Mouse (Mus musculus) heart, adult 18-20 months (tissue): ENCODE measurements around the gene Dab2ip. TPM values are rescaled to one million over a fixed set of nuclear protein-coding genes. Genes with fewer than 3 reads are reported as not detected.

Experiments
- DNase-seq, 2 experiments: peaks; one replicate each; pipeline ENCODE4 v3.0.0; 2021 to 2022; ENCODE audit warnings: mixed read lengths in 1 of 2
- total RNA-seq, 2 experiments: library from RNA; stranded (reverse); gene quantifications; 2 replicates each; pipeline ENCODE4 v1.2.3; 2021

Gene Dab2ip
- total RNA-seq, 2 experiments from 2014 or later: 42.4 to 44.1 TPM

DNA sequence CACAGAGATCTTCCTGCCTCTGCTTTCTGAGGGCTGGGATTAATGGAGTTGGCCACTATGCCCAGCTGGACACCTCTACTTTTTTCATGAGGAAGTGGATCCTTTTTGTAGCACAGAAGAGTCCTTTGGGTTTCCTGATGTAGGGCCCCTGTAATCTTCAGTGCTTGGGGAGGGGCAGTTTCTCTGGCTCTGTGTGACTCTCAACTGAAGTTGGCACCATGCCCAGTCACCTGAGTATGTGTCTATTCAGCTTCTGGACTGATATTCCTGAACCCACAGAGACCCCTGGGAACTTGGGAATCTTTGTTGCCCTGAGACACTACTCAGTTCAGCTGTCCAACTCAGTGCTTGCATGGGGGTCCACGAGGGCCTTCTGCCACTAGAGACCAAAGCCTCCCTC, 37.0 kb downstream of the Dab2ip start:
- DNase-seq: peak in 1 of 2 experiments; percentile 27

DNA sequence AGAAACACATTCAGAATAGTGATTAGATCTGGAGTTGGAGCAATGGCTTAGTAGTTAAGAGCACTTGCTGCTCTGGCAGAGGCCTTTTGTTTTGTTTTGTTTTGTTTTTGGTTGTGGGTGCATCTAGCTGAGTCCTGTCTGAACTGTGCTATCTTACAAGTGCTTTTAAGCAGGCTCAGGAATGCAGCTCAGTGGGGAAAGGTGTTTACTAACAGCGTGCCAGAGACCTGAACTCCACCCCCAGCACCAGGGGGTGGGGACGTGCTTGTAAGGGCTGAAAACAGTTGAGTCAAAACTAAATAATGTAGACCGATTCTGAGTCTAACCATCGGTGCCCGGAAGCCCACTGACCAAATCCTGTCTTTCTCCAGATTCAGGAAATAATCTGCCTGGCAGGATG, 37.7 kb downstream of the Dab2ip start:
- DNase-seq: peak in 1 of 2 experiments; percentile 22

DNA sequence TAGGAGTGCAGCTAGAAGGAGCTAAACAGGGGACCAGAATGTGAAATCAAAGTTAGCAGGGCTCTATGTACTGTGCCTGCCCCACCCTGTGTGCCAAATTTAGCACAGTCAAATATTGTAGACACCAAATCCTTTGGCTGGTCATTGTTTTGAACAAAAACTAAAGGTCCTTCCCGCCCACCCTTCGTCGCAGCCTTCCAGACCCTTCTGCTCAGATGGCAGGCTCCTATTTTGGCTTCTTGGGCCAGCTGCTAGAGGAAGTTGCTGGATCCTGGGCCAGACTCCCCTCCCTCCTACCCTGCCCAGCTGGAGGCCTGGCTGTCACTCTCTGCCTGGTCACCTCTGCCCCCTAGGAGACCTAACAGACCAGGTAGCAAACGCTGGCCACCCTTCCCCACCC, 38.7 kb downstream of the Dab2ip start:
- DNase-seq: peak; percentile 33 to 56

DNA sequence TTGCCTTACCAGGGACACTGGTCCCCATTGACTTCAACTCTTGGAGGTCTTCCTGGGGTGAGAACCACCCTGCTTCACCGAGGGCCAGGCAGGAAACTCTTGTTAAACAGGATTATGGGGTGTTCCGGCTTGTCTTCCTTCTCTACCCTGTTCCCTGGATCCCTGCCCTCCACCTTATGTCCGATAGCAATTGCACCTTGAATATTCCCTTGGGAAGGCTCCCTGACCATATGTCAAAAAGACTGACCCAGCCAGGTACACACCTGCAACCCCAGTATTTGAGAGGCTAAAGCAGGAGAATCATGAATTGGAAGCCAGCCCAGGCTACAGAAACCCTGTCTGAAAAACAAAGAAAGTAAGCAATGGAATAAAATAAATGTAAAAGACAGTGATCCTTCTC, 40.8 kb downstream of the Dab2ip start:
- DNase-seq: peak in 1 of 2 experiments; percentile 6

DNA sequence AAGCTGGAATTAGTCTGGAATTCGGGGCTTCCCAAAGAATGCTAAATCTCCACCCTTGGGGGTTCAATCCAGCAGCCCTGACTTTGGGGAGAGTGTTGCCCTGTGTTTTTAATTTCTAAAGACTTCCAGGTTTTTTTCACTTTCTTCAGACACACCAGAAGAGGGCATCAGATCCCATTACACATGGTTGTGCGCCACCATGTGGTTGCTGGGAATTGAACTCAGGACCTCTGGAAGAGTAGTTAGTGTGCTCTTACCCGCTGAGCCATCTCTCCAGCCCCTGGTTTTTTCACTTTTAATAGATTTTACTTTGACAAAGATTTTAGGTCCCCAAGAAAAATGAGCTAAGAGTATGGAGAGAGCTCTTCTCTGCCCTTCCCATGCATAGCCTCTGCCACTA, 43.6 kb downstream of the Dab2ip start:
- DNase-seq: no peak

DNA sequence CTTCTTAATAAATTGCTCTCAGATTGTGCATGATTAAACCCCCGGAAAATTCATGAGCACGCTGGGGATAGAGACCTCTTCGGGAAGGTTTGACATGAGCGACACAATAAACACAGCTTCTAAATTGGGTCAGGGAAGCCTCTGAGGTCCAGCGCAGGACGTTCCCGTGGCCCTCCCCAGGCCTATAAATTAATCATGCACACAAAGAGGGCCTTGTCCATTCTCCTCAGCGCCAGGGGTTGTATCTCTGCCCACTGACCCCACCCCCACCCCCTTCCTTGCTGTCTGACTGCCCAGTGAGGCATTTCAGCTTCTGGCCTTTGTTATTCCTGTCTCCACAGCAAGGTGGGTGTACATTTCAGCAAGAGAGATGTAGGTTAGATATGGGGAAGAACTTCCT, 49.4 kb downstream of the Dab2ip start:
- no peak for DNase-seq

DNA sequence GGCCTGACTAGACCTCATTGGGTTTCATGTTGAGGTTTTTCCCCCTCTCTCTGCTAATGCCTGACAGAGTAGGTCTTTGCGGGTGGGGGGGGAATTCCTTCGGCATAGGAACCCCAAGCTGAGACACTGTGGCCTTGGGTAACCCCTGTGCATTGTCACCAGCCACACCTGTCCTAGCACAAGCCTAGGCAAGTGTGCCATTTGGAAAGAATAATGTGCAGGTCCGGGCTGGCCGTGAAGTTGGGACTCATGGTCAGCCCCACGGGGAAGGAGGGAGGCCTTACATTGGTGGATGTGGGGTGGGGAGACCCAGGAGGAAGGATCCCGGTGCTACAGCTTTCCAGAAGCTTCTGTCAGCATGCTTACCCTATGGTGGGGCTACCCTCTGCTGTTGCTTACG, 50.8 kb downstream of the Dab2ip start:
- no peak for DNase-seq

DNA sequence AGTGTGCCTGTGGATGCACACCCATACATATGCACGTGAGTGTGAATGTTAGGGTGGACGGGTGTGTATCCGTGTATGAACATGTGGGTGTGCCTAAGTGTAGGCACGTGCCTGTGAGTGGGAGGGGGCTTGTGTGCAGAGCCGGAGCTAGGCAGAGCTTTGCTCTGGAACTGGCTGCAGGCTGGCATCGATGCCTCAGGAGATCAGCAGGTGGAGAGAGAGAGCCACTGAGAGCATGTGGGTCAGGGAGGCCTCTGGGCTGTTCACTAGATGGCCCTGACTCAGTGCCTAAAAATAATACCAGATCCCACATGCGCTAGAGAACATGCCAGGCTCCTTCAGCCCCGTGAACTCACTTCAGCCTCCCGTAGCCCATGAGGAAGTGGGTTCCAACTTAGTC, 51.3 kb downstream of the Dab2ip start:
- peak; percentile 70 to 77 for DNase-seq

DNA sequence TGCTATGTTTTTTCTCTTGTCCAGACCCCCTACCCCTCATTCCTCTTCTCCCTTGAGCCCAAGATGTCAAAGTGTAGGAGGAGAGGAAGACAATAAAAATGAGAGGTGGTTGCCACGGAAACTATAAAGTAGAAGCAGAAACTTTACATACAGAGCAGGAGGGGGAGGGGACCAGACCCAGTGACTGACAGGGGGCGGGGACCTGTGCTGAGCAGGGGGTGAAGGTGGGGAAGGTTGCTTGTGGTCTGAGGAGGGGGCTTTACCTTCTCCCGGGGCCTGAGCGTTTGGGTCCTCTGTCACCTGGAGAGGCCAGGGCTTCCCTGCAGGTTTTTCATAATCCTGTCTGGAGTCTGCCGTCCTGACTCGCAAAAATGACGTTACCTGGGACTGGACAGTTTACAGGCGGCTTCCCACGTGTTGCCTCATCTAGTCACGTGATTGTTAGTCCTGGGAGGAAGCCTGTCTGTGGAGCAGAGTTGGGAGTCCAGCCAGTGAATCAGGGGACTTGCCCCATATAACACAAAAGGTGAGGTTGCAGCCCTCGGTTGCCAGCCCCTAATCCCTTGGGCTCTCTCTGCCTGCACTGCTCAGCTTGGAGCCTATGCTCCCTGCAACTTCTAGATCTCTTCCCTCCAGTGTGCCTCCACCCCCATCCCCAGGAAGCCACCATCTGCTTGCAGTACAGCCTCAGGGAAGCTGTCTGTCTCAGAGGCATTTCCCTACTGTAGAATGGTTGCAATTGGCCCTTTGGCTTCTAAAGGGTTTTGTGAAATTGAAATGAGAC, 52.3 kb downstream of the Dab2ip start:
- DNase-seq: peak in 1 of 2 experiments; percentile 44

DNA sequence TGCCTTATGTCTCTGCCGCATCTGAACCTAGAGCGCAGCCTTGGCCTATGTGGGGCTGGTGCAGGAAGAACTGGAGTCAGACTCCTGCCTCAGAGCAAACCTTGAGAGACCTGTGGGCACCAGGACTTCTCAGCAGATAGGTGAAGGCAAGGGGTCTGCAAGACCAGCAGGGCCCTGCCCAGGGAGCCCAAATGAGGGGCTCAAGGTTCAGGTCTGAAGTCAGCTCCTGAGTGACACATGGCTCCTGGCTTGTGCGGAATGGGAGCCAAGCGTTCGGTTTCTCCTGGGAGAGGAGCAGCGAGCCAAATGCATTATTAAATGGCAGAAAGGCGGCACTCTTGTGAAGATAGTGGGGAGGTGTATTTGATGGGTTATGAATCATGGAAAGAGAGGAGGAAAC, 52.9 kb downstream of the Dab2ip start:
- DNase-seq: peak in 1 of 2 experiments; percentile 8

DNA sequence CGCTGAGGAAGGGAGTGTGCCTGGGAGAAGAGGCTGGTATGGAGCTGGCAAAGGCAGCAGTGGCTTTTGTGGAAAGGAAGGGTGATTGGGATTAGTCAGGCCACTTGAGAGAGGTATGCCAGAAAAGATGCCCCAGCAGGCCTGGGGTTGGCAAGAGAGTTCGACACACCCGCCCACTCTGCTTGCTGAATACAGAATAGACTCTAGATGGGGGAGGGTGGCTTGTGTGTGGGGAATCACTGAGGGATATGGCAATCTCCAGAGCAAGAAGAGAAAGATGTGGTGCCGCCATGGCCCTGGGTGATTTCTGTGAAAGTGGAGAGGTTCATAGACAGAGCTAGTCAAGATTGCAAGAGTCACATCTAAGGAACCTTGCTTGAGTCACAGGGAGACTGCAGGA, 53.6 kb downstream of the Dab2ip start:
- peak in 1 of 2 experiments; percentile 9 for DNase-seq

DNA sequence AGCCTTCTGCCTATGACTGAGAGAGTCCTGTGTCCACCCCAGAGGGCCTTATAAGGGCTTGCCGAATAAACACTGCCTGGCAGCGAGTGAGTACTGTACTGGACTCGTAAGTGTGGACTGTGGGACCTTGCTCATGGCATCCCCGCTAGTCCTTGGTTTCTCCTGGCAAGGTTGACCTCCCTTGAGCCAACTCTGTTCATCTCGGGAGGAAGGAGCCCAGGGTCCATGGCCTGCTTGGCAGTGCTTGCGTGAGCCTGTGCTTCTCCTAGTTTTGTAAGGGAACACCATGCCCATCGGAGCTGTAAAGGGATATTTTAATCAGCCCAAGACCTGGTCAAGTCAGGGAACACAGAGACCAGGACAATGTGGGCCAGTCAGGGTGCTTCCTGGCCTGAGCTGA, 54.2 kb downstream of the Dab2ip start:
- peak in 1 of 2 experiments; percentile 18 for DNase-seq

DNA sequence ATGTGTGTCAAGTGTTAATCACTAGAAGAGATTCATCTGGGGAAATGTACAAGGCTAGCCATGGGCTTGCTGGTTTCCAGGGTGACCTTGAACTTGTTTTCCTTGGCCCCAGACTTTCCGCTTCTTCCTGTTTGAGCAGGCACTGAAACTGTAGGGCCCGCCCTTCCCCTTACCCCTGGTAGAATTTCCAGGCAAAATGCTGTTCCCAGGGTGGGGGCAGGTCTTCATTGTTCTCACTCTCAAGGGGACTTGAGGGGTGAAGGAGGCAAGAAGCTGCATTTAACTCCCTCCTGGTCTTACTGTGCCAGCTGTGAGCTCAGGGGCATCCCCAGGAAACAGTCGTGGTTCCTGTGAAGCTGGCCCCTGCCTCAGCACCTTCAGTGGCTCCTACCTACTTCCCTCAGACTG, 55.9 kb downstream of the Dab2ip start:
- DNase-seq: peak; percentile 68 to 89

DNA sequence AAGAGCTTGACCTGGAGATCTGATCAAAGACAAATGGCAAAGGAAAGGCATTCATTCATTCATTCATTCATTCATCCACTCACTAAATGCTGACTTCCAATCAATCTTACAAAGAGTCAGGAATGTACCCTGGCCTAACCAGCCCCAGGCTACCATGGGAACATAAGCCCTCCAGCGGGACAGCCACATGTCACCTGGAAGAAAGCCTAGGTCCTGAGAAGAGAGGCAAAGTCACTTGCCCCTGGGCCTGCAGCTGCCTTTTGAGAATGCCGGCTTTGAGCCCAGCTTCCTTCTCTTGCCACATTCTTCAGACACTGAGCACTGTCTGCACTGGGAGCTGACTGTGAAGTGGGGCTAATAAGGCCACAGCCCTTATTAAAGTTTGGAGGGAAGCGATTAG, 56.3 kb downstream of the Dab2ip start:
- DNase-seq: peak in 1 of 2 experiments; percentile 43

DNA sequence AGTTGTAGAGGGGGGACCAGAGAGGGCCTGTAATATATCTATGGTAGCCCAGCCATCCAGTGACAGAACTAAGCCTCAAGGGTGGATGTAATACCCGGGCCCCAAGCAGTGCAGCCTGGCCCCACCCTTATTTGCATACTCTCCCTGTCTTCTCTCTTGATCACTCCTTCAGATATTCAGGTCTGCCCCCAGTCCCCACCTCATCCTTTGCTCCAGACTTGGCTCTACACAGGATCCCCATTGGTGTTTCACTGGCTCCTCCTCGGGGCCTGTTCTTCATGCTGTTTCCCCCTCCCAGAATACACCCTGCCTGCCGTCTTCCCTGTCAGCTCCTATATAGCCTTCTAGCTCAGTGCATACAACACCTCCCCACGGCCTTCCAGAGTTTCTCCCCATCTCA, 57.3 kb downstream of the Dab2ip start:
- peak in 1 of 2 experiments; percentile 6 for DNase-seq

DNA sequence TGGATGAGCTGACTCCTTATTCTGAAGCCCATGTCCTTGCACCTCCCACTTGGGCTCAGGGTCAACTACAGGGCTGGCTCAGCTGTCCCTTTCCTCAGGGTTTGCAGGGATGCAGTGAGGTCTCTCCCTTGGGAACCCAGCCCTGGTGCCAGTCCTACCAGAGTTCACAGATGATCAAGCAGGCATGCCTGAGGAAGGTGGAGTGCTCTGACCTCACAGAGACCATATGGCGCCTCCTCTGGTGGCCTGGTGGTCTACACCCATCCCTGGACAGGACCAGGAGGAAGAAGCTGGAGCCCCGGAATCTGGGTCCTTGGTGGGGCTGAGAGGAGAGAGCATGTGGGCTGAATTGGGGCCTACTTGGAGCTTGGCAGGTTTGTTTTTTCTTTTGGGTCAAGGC, 57.9 kb downstream of the Dab2ip start:
- DNase-seq: peak in 1 of 2 experiments; percentile 20

DNA sequence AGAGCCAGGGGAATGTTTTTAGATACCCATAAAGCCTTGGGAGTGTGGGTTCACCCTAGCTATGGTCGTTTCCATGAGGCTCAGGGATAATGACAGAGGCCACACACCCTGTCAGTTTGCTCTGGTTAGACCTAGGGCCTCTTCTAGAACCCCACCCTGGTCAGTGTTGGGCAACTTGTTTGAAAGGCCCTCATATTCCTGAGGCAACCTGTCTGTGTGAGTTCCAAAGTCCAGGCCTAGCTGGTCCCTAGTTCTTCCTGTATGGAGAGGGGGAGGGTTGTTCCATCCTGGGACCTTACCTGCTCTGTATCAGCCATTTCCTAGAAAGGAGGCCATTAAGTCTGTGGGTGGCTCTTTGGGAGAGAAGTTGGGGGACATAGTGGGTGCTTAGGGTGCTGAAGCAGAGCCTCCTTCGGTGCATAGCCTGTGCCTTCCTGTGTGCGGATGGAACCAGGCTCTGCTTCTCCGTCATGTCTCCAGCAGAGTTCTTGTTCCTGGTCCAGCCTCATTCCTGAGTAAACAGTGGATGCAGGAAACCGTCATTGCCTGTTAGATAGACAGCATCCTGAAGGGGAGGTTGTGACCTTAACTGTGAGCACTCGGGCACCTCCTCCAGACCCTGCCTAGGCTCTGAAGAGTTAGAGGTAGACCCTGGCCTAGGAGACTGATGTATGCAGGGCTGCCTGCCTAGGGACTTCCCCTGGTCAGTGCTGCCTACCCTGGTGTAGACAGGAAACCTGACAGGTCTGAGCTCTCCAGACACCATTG, 59.0 kb downstream of the Dab2ip start:
- DNase-seq: peak; percentile 44 to 81

DNA sequence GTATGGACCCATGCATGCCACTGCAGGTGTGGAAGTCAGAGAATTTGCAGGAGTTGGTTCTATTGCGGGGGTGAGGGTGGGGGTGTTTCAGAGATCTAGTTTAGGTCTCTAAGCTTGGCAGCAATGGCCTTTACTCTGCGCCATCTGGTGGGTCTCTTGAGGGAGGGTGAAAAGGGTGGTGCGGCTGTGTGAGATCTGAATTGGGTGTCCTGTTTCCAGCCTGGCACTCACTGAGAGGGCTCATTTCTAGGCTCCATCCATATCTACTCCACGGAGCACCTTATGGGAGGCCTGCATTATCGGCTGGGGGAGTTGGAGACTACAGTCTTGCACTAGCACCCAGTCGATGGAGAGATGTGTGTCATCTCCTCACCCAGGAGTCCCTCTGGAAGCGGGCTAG, 60.9 kb downstream of the Dab2ip start:
- no peak for DNase-seq

DNA sequence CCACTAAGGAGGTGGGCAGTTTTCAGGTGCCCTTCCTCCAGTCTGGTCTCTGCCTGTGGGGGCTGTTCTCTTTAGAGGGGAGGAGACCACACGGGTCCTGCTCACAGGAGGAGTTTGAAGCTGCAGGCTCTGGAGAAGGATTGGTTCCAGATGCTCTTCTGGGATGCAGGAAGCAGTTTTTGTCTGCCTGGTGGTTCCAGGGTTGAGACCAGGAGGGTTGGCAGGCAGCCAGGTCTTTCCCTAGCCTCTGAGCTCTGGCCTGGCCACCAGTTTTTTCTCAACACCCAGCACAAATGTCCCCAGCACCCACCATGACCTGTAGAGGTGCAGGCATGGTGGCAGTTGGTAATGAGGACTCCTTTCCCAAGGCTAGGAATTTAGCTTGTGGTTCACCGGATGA, 61.5 kb downstream of the Dab2ip start:
- DNase-seq: peak in 1 of 2 experiments; percentile 28

DNA sequence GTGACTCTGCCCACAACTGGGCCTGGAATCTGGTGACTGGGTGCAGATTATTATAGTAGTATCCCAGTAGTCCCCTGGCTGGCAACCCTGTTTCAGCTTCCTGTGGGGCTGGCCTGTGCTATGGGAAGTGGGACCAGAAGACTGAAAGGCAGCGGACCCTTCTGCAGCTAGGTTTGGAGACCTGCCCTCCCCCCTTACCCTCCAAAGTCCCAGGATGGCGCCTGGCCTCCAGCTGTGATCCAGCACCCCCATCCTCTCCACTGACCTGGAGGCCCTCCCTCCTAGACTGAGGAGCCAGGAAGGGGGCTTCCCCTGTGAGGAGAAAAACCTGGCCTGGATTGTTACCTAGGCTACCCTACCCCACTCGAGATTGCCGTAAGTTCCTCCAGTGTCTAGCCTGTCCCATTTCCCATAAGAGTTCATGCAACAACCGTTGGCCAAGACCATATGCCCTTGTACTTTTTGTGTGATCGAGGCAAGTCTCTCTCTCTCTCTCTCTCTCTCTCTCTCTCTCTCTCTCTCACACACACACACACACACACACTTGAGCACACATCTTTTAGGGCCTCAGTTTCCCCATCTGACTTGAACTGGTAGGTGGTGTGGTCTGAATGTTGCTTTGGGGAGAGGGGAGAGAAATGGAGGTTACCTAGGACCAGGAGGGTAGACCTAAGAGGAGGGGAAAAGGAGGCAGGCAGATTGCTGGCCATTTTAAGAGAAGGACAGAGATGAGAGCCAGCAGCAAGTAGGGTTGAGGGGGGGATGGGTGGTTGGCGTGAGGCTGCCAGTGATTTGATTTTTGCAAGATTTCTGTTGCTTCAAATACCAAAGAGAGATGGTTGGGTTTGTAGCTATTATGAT, 62.5 kb downstream of the Dab2ip start:
- peak in 1 of 2 experiments; percentile 8 for DNase-seq

DNA sequence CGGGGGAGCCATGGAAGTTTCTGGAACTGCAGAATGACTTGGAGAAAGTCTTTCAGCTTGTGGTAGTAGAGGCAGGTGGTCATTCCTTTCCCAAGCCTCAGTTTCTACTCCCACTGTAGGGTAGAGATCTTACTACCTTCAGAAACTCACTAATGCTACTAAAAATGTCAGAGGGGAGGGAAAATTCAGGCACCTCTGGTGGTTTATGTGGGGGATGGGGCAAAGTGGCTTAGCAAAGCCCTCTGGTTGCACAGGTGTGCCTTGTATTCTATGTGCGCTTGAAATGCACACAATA, 63.1 kb downstream of the Dab2ip start:
- DNase-seq: no peak

DNA sequence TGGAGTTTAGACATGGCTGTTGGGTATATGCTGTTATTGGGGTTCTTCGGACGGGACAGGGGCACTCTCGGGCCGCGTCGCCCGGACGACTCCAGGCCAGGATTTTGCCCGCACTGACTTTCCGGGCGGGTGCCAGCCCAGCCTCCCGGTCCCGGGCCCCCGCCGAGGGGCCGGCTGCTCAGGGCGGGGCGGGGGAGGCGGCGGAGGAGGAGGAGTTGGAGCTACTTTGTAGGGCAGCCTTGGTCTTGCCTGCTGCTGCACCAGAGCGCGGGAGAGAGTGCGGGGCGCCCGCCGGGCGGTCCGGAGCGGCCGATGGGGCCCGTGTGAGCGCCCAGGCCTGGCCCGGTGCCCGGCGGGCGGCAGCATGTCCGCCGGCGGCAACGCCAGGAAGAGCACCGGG, 63.7 kb downstream of the Dab2ip start:
- DNase-seq: peak; percentile 68 to 79
